Mouse (Mus musculus) E14TG2a.4 (cell line): ENCODE measurements at regions not wholly inside any gene's neighbourhood (a gene's known extent, or its start where the extent isn't known, plus 50 kb on each side); places are given as distances from the start of the nearest gene placed in this dataset.

Experiments used
- H3K27me3 ChIP-seq: 2 replicates; pipeline ENCODE4 v1.6.1; 2014; ENCODE audit warnings: low read length, control low read depth; ENCODE audit not compliant: insufficient read depth
- H3K36me3 ChIP-seq: 2 replicates; pipeline ENCODE4 v1.6.1; 2014; ENCODE audit warnings: low read length, control low read depth; ENCODE audit not compliant: insufficient read depth
- H3K4me1 ChIP-seq: replicated peaks from 2 replicates; pipeline ENCODE4 v1.6.1; 2014; ENCODE audit warnings: low read depth, low read length, control low read depth
- H3K4me3 ChIP-seq: replicated peaks from 2 replicates; pipeline ENCODE4 v1.5.1; 2014; ENCODE audit warnings: mild to moderate bottlenecking, low read length
- H3K9me3 ChIP-seq: 2 replicates; pipeline ENCODE4 v1.6.1; 2014; ENCODE audit warnings: low read length, control low read depth
- CTCF ChIP-seq: conservative IDR thresholded peaks from 2 replicates; pipeline ENCODE4 v1.5.1; 2014; ENCODE audit warnings: low read length
- NANOG ChIP-seq: IDR thresholded peaks from 2 replicates; pipeline ENCODE4 v1.6.1; 2014; ENCODE audit warnings: borderline replicate concordance, low read length, mixed read lengths
- POU5F1 ChIP-seq: IDR thresholded peaks from 2 replicates; pipeline ENCODE4 v1.6.1; 2014; ENCODE audit warnings: low read length, borderline replicate concordance

- no peaks in the 10 kb centered on the region for H3K27me3 ChIP-seq
These were observed 460.9 kb upstream of the Intu start for GRCm38 (mm10) chr3:40070137-40070667.

GRCm38 (mm10) chr3:40076824-40077223 lies 454.3 kb upstream of the Intu start:
- TF ChIP-seq NANOG (no peak), POU5F1 (no peak), CTCF (no peak)
- H3K4me3 ChIP-seq: no peak overlapping the region
- H3K36me3 ChIP-seq: no peaks in the 10 kb centered on the region
- H3K27me3 ChIP-seq: no peaks in the 10 kb centered on the region
- H3K9me3 ChIP-seq: no peaks in the 10 kb centered on the region
- no peaks in the 10 kb centered on the region for H3K4me1 ChIP-seq

More at GRCm38 (mm10) chr3:40070137-40070667, 460.9 kb upstream of the Intu start:
- Histone ChIP-seq H3K36me3 (no peaks in the 10 kb centered on the region), H3K4me1 (no peaks in the 10 kb centered on the region), H3K4me3 (no peak overlapping the region), H3K9me3 (no peaks in the 10 kb centered on the region)
- TF ChIP-seq NANOG (no peak), POU5F1 (no peak), CTCF (no peak)

GRCm38 (mm10) chr3:40085116-40085515 lies 446.0 kb upstream of the Intu start:
- Histone ChIP-seq H3K4me1 (no peaks in the 10 kb centered on the region), H3K4me3 (no peak overlapping the region), H3K27me3 (no peaks in the 10 kb centered on the region), H3K9me3 (peaks cover under 1% of the 10 kb centered on the region; the same call in 1 of the 2 replicates), H3K36me3 (no peaks in the 10 kb centered on the region)
- no peak for TF ChIP-seq POU5F1
- no peak for TF ChIP-seq NANOG
- TF ChIP-seq CTCF: no peak

- H3K36me3 ChIP-seq: no peaks in the 10 kb centered on the region
- no peak for TF ChIP-seq NANOG
- no peak for TF ChIP-seq POU5F1
- no peak for TF ChIP-seq CTCF
- H3K27me3 ChIP-seq: no peaks in the 10 kb centered on the region
- no peaks in the 10 kb centered on the region for H3K4me1 ChIP-seq
- H3K9me3 ChIP-seq: peaks cover 7% of the 10 kb centered on the region
- H3K4me3 ChIP-seq: no peak overlapping the region
These were observed 439.2 kb upstream of the Intu start for GRCm38 (mm10) chr3:40091773-40092343.

GRCm38 (mm10) chr3:40092765-40093368 lies 438.2 kb upstream of the Intu start:
- TF ChIP-seq POU5F1 (no peak), NANOG (no peak), CTCF (no peak)
- Histone ChIP-seq H3K4me1 (no peaks in the 10 kb centered on the region), H3K36me3 (no peaks in the 10 kb centered on the region), H3K9me3 (peaks cover 7% of the 10 kb centered on the region), H3K27me3 (no peaks in the 10 kb centered on the region), H3K4me3 (no peak overlapping the region)

GRCm38 (mm10) chr3:40094040-40094439 lies 437.0 kb upstream of the Intu start:
- TF ChIP-seq NANOG: no peak
- TF ChIP-seq POU5F1: no peak
- TF ChIP-seq CTCF: no peak
- Histone ChIP-seq H3K4me3 (no peak overlapping the region), H3K36me3 (no peaks in the 10 kb centered on the region), H3K9me3 (peaks cover 7% of the 10 kb centered on the region), H3K4me1 (no peaks in the 10 kb centered on the region), H3K27me3 (no peaks in the 10 kb centered on the region)

- H3K4me1 ChIP-seq: no peaks in the 10 kb centered on the region
- H3K4me3 ChIP-seq: no peak overlapping the region
- TF ChIP-seq CTCF: no peak
- no peak for TF ChIP-seq NANOG
- TF ChIP-seq POU5F1: no peak
- peaks cover 7% of the 10 kb centered on the region for H3K9me3 ChIP-seq
- H3K36me3 ChIP-seq: no peaks in the 10 kb centered on the region
- no peaks in the 10 kb centered on the region for H3K27me3 ChIP-seq
These were observed 436.4 kb upstream of the Intu start for GRCm38 (mm10) chr3:40094701-40095100.

- TF ChIP-seq POU5F1 (no peak), CTCF (no peak), NANOG (no peak)
- Histone ChIP-seq H3K4me3 (no peak overlapping the region), H3K27me3 (no peaks in the 10 kb centered on the region), H3K36me3 (no peaks in the 10 kb centered on the region), H3K9me3 (peaks cover 8% of the 10 kb centered on the region; the same call in 1 of the 2 replicates), H3K4me1 (no peaks in the 10 kb centered on the region)
These were observed 428.4 kb upstream of the Intu start for GRCm38 (mm10) chr3:40102698-40103097.

- TF ChIP-seq CTCF: no peak
- TF ChIP-seq POU5F1: no peak
- no peak for TF ChIP-seq NANOG
- Histone ChIP-seq H3K4me1 (no peaks in the 10 kb centered on the region), H3K36me3 (no peaks in the 10 kb centered on the region), H3K27me3 (no peaks in the 10 kb centered on the region), H3K9me3 (no peaks in the 10 kb centered on the region), H3K4me3 (no peak overlapping the region)
These were observed 416.3 kb upstream of the Intu start for GRCm38 (mm10) chr3:40114811-40115210.
